Mouse (Mus musculus) retina, postnatal 1 day (tissue): ENCODE measurements at regions not wholly inside any gene's neighbourhood (a gene's known extent, or its start where the extent isn't known, plus 50 kb on each side); places are given as distances from the start of the nearest gene placed in this dataset.

ENCODE experiments used
- DNase-seq: peaks from one replicate; pipeline ENCODE4 v3.0.0-alpha.2; 2012

DNA sequence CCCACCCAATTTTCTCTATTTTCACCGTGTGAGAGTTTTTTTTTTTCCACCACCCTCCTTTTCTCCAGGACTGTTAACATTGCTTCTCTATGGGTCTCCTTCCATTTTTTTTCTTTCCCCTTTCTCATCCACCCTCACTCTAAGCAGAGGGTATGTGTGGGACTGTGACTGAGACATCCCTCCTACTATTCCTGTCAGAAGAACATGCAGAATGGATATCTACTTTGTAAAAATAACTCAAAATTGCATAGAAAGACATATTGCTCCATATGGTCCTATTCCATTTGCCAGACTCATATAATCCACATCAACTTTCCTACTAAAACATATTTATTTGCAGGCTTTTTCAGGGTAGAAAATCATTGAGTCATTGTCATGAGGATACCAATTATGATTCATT is 135.3 kb upstream of the Pabpc4l start:
- no peak for DNase-seq

DNA sequence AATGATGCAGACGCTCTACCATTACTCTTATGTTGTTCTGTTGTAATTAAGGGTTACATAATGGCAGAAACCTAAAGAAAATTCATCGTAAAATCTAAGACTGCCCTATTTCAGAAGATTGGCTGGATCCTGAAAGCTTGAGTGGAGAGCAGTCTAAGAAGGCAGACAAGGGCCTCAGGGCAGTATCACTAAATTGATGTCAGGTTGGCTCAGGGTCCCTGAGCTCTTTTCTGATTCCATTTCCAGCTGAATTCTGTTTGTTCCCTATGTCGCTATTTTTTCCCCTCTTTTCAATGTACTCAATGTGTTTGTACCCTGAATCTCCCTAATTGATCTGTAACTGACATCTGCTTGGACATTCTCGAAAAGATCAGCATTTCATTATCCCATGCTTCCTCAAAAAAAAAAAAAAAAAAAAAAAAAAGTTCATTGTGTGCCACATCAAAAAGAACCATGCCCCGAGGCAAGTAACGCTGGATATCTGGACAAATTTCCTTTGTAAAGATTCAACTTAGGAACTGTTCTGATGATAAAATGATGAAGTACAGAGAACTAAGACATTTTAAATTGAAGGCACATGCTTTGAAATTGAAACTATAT is 118.7 kb upstream of the Pabpc4l start:
- peak; percentile 35 for DNase-seq

DNA sequence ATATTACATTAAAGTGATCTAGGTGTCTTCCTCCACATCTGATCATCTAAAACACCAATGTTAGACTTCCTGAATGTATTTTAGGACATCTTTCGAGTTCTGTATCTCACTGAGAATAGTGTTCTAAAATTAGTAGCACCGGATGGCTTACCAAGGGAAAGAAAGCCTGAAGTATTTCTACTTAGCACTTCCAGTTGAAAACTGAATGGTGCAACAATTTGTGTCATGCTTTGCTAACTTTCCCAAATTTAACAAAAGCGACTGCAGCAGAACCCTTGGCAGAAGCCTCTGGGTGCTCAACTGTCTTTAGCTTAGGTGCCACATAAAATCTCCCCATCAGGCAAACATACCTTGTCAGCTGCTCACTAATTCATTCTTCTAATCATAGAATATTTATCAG is 105.6 kb upstream of the Pabpc4l start:
- DNase-seq = no peak

- DNase-seq = no peak
Observed at GRCm38 (mm10) chr3:46538660-46539059, 90.6 kb upstream of the Pabpc4l start.

DNA sequence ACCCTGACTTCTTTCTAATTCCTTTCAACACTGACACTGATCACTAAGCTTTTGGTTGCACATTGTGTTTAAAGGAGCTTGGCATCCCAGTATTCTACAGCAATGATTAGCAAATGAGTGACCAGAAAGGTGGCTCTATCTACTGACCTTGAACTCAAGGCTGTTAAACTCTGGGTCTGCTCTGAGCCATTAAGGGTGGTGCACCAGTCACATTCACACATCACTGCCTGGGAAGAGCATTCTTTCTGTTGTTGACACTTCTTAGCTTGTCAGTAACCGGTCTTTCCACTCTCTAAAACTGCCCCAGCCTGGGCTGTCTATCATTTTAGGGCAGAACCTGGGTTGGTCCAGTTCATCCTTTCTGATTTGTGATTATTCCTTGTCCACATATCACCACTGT is 63.1 kb upstream of the Pabpc4l start:
- no peak for DNase-seq

DNA sequence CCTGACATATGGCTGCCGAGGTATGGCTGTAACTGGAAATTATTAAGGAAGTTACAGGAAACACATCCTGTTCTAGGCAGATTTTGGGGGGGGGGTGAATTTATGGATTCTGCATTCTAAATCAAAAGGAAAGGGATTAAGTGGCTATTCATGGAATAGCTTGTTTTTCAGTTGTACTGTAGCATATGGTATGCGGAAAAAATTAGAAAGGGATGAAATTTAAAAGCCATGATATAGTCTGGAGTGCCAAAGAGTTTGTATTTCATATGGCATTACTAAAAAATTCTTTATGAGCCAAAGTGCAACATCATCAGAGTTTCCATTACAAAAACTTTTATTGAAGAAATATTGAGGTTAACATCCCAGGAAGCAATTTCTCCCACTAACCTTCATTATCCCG is 55.7 kb upstream of the Pabpc4l start:
- DNase-seq = no peak
